Mouse (Mus musculus): ENCODE results near the gene Ndufa9. TPM values are rescaled to one million over a fixed set of nuclear protein-coding genes. Genes with fewer than 3 reads are reported as not detected.

The Ndufa9 gene
- polyA plus RNA-seq (2015; fragmentation: Illumina TruSeq; extraction: RNeasy Lipid Tissue Mini Kit (QIAGEN cat#74804); ENCODE audit: insufficient read depth, low replicate concordance): 87.6 TPM

DNA sequence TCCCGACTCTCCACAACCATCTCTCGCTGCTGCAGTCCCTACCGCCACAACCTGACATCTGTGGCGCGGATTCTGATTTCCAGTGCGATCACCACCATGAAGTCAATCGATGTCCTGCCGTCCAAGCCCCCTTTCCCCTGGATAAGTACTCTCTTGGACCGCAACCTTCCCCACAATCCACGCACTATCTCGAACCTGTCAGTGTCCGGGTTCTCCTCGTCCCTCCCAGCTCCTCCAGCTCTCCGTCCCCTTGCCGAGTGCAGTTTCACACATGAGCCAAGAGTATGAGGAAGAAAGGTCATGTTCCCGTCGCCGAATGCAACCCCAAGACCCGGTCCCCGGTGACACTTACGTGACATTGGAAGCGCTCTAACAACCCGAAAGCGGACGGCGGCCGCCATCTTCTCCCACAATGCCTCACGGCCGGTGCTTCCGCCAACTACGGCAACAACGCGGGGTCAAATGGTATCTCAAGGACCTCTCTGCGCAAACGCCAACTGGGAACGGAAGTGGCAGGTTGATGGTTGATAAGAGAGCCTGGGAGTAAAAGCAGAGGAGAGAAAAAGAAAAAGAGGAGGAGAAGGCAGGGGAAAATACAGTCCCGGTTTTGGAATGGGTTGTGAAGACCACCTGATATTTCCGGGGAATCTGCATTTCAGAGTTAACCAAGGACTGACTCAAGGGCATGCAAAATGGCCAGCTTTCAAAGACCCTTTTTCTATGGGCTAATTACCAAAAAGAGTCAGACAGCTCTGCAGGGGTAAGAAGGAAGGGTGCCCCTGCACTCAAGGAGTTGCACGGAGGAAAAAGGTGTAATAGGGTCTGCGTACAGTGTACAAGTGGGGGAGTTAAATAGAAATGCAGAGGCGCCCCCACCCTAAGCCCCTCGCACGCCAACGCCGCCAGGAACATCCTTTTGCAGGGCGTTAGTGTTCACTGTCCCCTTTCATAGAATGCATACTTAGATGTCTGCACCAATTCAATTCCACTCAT lies at the start of gene Ndufa9:
Gene Ndufa9, minus strand, starts transcription at position 425 of the 993 bp plus-strand sequence.

DNA sequence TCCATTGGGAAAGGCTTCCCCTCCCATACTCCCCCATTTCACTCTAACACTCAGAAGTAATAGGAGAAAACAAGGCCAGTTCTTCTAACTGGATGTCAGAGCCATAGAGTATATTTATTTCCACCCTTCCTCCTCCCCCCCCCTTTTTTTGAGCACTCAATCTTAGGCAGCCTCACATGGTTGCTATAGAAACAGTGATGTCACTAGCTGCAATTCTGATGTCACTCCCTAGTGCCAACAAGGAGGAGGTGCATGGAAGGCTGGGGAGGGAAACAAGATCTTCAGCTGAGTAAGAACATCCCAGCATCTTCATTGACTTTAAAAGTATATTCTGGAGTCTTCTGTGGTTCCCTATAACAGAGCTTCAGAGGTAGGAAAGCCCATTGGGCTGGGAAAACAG lies 3.9 kb upstream of the Ndufa9 start, which contains the start of gene Akap3:
Gene Akap3, plus strand, starts transcription at position 218 of the 400 bp plus-strand sequence.

Other genes with a start within 250 kb of the Ndufa9 start
- 0.18 TPM for gene Kcna1, start 202.8 kb downstream of the Ndufa9 start, polyA plus RNA-seq (2015; fragmentation: Illumina TruSeq; extraction: RNeasy Lipid Tissue Mini Kit (QIAGEN cat#74804); ENCODE audit: insufficient read depth, low replicate concordance)
- gene Kcna6, start 108.5 kb downstream of the Ndufa9 start, polyA plus RNA-seq (2015; fragmentation: Illumina TruSeq; extraction: RNeasy Lipid Tissue Mini Kit (QIAGEN cat#74804); ENCODE audit: insufficient read depth, low replicate concordance): 0.43 TPM
- not detected for gene Akap3, start 4.0 kb upstream of the Ndufa9 start, polyA plus RNA-seq (2015; fragmentation: Illumina TruSeq; extraction: RNeasy Lipid Tissue Mini Kit (QIAGEN cat#74804); ENCODE audit: insufficient read depth, low replicate concordance)
- 0.66 TPM for gene Dyrk4, start 72.7 kb upstream of the Ndufa9 start, polyA plus RNA-seq (2015; fragmentation: Illumina TruSeq; extraction: RNeasy Lipid Tissue Mini Kit (QIAGEN cat#74804); ENCODE audit: insufficient read depth, low replicate concordance)
- gene Rad51ap1, start 90.5 kb upstream of the Ndufa9 start, polyA plus RNA-seq (2015; fragmentation: Illumina TruSeq; extraction: RNeasy Lipid Tissue Mini Kit (QIAGEN cat#74804); ENCODE audit: insufficient read depth, low replicate concordance): 13.6 TPM
- 32.3 TPM for gene D6Wsu163e, start 90.8 kb upstream of the Ndufa9 start, polyA plus RNA-seq (2015; fragmentation: Illumina TruSeq; extraction: RNeasy Lipid Tissue Mini Kit (QIAGEN cat#74804); ENCODE audit: insufficient read depth, low replicate concordance)
- gene Fgf6, start 166.4 kb upstream of the Ndufa9 start, polyA plus RNA-seq (2015; fragmentation: Illumina TruSeq; extraction: RNeasy Lipid Tissue Mini Kit (QIAGEN cat#74804); ENCODE audit: insufficient read depth, low replicate concordance): not detected
- not detected for gene Fgf23, start 223.8 kb upstream of the Ndufa9 start, polyA plus RNA-seq (2015; fragmentation: Illumina TruSeq; extraction: RNeasy Lipid Tissue Mini Kit (QIAGEN cat#74804); ENCODE audit: insufficient read depth, low replicate concordance)